Mouse (Mus musculus) stomach, embryonic 16.5 days (tissue): Measurements from ENCODE around the gene Olfr1424. TPM values are rescaled to one million over a fixed set of nuclear protein-coding genes. Genes with fewer than 3 reads are reported as not detected.

ENCODE experiments used
- ATAC-seq: fragments of 200-750 bp; cut with Nextera tagmentation; 2 replicates; pipeline ENCODE4 v1.8.0; 2017; ENCODE audit warnings: moderate number of reproducible peaks, moderate TSS enrichment; ENCODE audit not compliant: insufficient read depth, low FRiP score
- H3K27ac ChIP-seq: fragments of 300-500 bp; sonication (generic); 2 replicates; pipeline ENCODE4 v1.5.1; 2014; ENCODE audit warnings: low read length
- H3K27me3 ChIP-seq: fragments of 300-500 bp; sonication (generic); 2 replicates; pipeline ENCODE4 v1.6.1; 2014; ENCODE audit warnings: low read length, control low read depth, mixed read lengths; ENCODE audit not compliant: control insufficient read depth, insufficient read depth
- H3K36me3 ChIP-seq: fragments of 300-500 bp; sonication (generic); 2 replicates; pipeline ENCODE4 v1.6.1; 2014; ENCODE audit warnings: low read length; ENCODE audit not compliant: control insufficient read depth, insufficient read depth
- H3K4me1 ChIP-seq: fragments of 300-500 bp; sonication (generic); 2 replicates; pipeline ENCODE4 v1.6.1; 2014; ENCODE audit warnings: low read length, control low read depth, mixed read lengths; ENCODE audit not compliant: control insufficient read depth, insufficient read depth
- H3K4me2 ChIP-seq: fragments of 300-500 bp; sonication (generic); 2 replicates; pipeline ENCODE4 v1.6.1; 2014; ENCODE audit warnings: low read depth, low read length, mixed read lengths
- H3K4me3 ChIP-seq: fragments of 300-500 bp; sonication (generic); replicated peaks from 2 replicates; pipeline ENCODE4 v1.5.1; 2014; ENCODE audit warnings: mild to moderate bottlenecking, low read length
- H3K9ac ChIP-seq: fragments of 300-500 bp; sonication (generic); 2 replicates; pipeline ENCODE4 v1.6.1; 2014; ENCODE audit warnings: low read length
- H3K9me3 ChIP-seq: fragments of 300-500 bp; sonication (generic); replicated peaks from 2 replicates; pipeline ENCODE4 v1.6.1; 2016; ENCODE audit warnings: low read length, control low read depth; ENCODE audit not compliant: control insufficient read depth
- WGBS: fragments of 180-500 bp; shearing (Covaris S2); extraction: QIAGEN DNeasy Blood & Tissue Kit; methylation state at CpG from one replicate; pipeline ENCODE4 v1.1.7; 2014; 5-methylcytosine and 5-hydroxymethylcytosine counted together
- polyA plus RNA-seq: library from polyadenylated mRNA; unstranded; fragments of >200 nt; fragmentation: Nextera tagmentation; extraction: Ambion mirVana; gene quantifications from 2 replicates; pipeline ENCODE4 v1.2.1, GENCODE M21; 2015

Gene Olfr1424
- polyA plus RNA-seq, 1 experiment from 2014 or later = not detected

- Histone ChIP-seq H3K4me1 (no peaks in the 10 kb centered on the region), H3K9ac (no peak overlapping the region), H3K9me3 (no peaks in the 10 kb centered on the region), H3K27me3 (no peaks in the 10 kb centered on the region), H3K4me2 (no peak overlapping the region), H3K27ac (no peak overlapping the region), H3K36me3 (no peaks in the 10 kb centered on the region), H3K4me3 (no peak overlapping the region)
- 87% methylated on average over 2 of the region's 2 CpGs for WGBS
- no peak for ATAC-seq
Measured at GRCm38 (mm10) chr19:12026606-12027005, 35.9 kb downstream of the Olfr1424 start.

- no peak overlapping the region for H3K27ac ChIP-seq
- no peak overlapping the region for H3K4me3 ChIP-seq
- no peak overlapping the region for H3K9ac ChIP-seq
- WGBS = 85% methylated on average over 3 of the region's 3 CpGs
- no peaks in the 10 kb centered on the region for H3K4me1 ChIP-seq
- no peak overlapping the region for H3K4me2 ChIP-seq
- no peak for ATAC-seq
- no peaks in the 10 kb centered on the region for H3K27me3 ChIP-seq
- H3K9me3 ChIP-seq = no peaks in the 10 kb centered on the region
- no peaks in the 10 kb centered on the region for H3K36me3 ChIP-seq
Measured at GRCm38 (mm10) chr19:12025333-12025732, 37.1 kb downstream of the Olfr1424 start.

GRCm38 (mm10) chr19:12024149-12024548 lies 38.3 kb downstream of the Olfr1424 start:
- ATAC-seq = no peak
- Histone ChIP-seq H3K4me2 (no peak overlapping the region), H3K4me1 (no peaks in the 10 kb centered on the region), H3K27me3 (no peaks in the 10 kb centered on the region), H3K4me3 (no peak overlapping the region), H3K9me3 (no peaks in the 10 kb centered on the region), H3K27ac (no peak overlapping the region), H3K36me3 (no peaks in the 10 kb centered on the region), H3K9ac (no peak overlapping the region)
- 68% methylated on average over 4 of the region's 4 CpGs for WGBS

GRCm38 (mm10) chr19:12016192-12016591 lies 46.3 kb downstream of the Olfr1424 start:
- H3K4me2 ChIP-seq = no peak overlapping the region
- H3K4me3 ChIP-seq = no peak overlapping the region
- no peaks in the 10 kb centered on the region for H3K9me3 ChIP-seq
- no peaks in the 10 kb centered on the region for H3K27me3 ChIP-seq
- ATAC-seq = no peak
- no peak overlapping the region for H3K27ac ChIP-seq
- H3K9ac ChIP-seq = no peak overlapping the region
- H3K4me1 ChIP-seq = no peaks in the 10 kb centered on the region
- H3K36me3 ChIP-seq = no peaks in the 10 kb centered on the region
- 81% methylated on average over 4 of the region's 4 CpGs for WGBS

GRCm38 (mm10) chr19:12015708-12016107 lies 46.8 kb downstream of the Olfr1424 start:
- WGBS = 69% methylated on average over 8 of the region's 8 CpGs
- no peak for ATAC-seq
- H3K4me2 ChIP-seq = no peak overlapping the region

GRCm38 (mm10) chr19:12013228-12013627 lies 49.3 kb downstream of the Olfr1424 start:
- 1% methylated on average over 12 of the region's 12 CpGs for WGBS
- H3K4me2 ChIP-seq = peak overlapping the region; percentile 76
- H3K36me3 ChIP-seq = no peaks in the 10 kb centered on the region
- H3K4me1 ChIP-seq = peaks cover 3% of the 10 kb centered on the region; the same call in 1 of the 2 replicates
- H3K9me3 ChIP-seq = no peaks in the 10 kb centered on the region
- H3K27me3 ChIP-seq = no peaks in the 10 kb centered on the region
- no peak for ATAC-seq
- H3K9ac ChIP-seq = peak overlapping the region; percentile 69
- peak overlapping the region; percentile 70 for H3K4me3 ChIP-seq
- H3K27ac ChIP-seq = no peak overlapping the region

More at GRCm38 (mm10) chr19:12015708-12016107, 46.8 kb downstream of the Olfr1424 start:
- Histone ChIP-seq H3K27ac (no peak overlapping the region), H3K4me3 (no peak overlapping the region), H3K27me3 (no peaks in the 10 kb centered on the region), H3K9me3 (no peaks in the 10 kb centered on the region), H3K9ac (no peak overlapping the region), H3K4me1 (no peaks in the 10 kb centered on the region), H3K36me3 (no peaks in the 10 kb centered on the region)

GRCm38 (mm10) chr19:12012615-12013014 lies 49.9 kb downstream of the Olfr1424 start:
- no peak for ATAC-seq
- Histone ChIP-seq H3K9ac (peak overlapping the region; percentile 69), H3K4me1 (peaks cover 3% of the 10 kb centered on the region; the same call in 1 of the 2 replicates), H3K36me3 (no peaks in the 10 kb centered on the region), H3K4me2 (peak overlapping the region; percentile 76), H3K27me3 (no peaks in the 10 kb centered on the region), H3K9me3 (no peaks in the 10 kb centered on the region), H3K4me3 (peak overlapping the region; percentile 70), H3K27ac (peak overlapping the region; percentile 9)
- WGBS = under 1% methylated on average over 10 of the region's 10 CpGs

- peak overlapping the region; percentile 75 for H3K27ac ChIP-seq
- under 1% methylated on average over 49 of the region's 49 CpGs for WGBS
- peak overlapping the region; percentile 76 for H3K4me2 ChIP-seq
- ATAC-seq = peak; percentile 85
- peak overlapping the region; percentile 69 for H3K9ac ChIP-seq
- H3K4me3 ChIP-seq = peak overlapping the region; percentile 70
- H3K4me1 ChIP-seq = peaks cover 8% of the 10 kb centered on the region
- no peaks in the 10 kb centered on the region for H3K36me3 ChIP-seq
- H3K9me3 ChIP-seq = no peaks in the 10 kb centered on the region
- H3K27me3 ChIP-seq = no peaks in the 10 kb centered on the region
Measured at GRCm38 (mm10) chr19:12011560-12012556, 50.6 kb downstream of the Olfr1424 start.

GRCm38 (mm10) chr19:12010916-12011559 lies 51.4 kb downstream of the Olfr1424 start:
- peak overlapping the region; percentile 94 for H3K27ac ChIP-seq
- WGBS = under 1% methylated on average over 26 of the region's 26 CpGs
- H3K4me1 ChIP-seq = peaks cover 9% of the 10 kb centered on the region
- H3K36me3 ChIP-seq = no peaks in the 10 kb centered on the region
- no peaks in the 10 kb centered on the region for H3K9me3 ChIP-seq
- ATAC-seq = peak; percentile 60; the same call in 1 of the 2 replicates
- H3K4me3 ChIP-seq = peak overlapping the region; percentile 70
- no peaks in the 10 kb centered on the region for H3K27me3 ChIP-seq
- peak overlapping the region; percentile 85 for H3K9ac ChIP-seq
- H3K4me2 ChIP-seq = peak overlapping the region; percentile 76
